Mouse (Mus musculus): ENCODE measurements at regions not wholly inside any gene's neighbourhood (a gene's known extent, or its start where the extent isn't known, plus 50 kb on each side); places are given as distances from the start of the nearest gene placed in this dataset.

DNA sequence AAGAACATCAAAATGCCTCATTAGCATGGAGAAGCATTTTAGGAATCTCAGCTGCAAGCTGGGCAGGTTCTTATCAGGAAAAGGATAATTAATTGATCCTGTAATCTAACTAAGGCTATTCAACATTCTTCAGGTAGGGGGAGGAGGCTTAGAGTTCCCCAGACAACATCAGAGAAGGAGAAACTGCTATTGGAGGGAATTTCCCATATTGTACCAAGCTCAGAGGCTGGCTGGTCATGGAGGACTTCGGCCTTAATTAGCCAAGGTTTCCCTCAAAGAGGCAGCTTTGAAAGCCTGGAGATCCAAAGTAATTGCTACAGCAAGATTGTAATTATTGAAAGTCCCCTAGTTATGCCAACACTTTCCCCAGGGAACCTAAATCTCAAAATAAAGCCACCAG is 156.6 kb upstream of the St6gal2 start:
- TF ChIP-seq MAFK (IDR thresholded peaks at IDR 0.05; ENCODE audit: insufficient read depth, low read depth, low read length), result no peak
- TF ChIP-seq HCFC1 (IDR thresholded peaks at IDR 0.05; ENCODE audit: borderline replicate concordance, insufficient read depth, low read length), result no peak
- no peak for TF ChIP-seq ZNF384 (IDR thresholded peaks at IDR 0.05; ENCODE audit: low read depth, low read length)
- TF ChIP-seq CHD2 (IDR thresholded peaks at IDR 0.05; ENCODE audit: low read depth, low read length), result no peak
- no peak for TF ChIP-seq ZC3H11A (IDR thresholded peaks at IDR 0.05; ENCODE audit: borderline replicate concordance, low read depth, low read length)

Measured in ES-E14 (cell line).